Mouse (Mus musculus) CH12.LX (cell line): ENCODE measurements around the gene Gna15. TPM values are rescaled to one million over a fixed set of nuclear protein-coding genes. Genes with fewer than 3 reads are reported as not detected.
A peak's percentile ranks its signal among the peaks of the same experiment; 100 is the strongest.

Experiments
- DNase-seq: peaks from one replicate; pipeline ENCODE4 v3.0.0-alpha.2; 2013; ENCODE audit errors: extremely low read depth
- H3K27ac ChIP-seq: 2 replicates; pipeline ENCODE4 v1.5.1; 2012; ENCODE audit warnings: low read depth, mild to moderate bottlenecking, control low read depth, moderate library complexity; ENCODE audit not compliant: insufficient read depth
- H3K27me3 ChIP-seq: replicated peaks from 2 replicates; pipeline ENCODE3; 2012; ENCODE audit warnings: inconsistent platforms
- H3K36me3 ChIP-seq, 2 experiments: replicated peaks in 1 of 2; 2 replicates each; pipeline versions ENCODE3 to v1.6.1; 2012; ENCODE audit warnings: inconsistent platforms in 1 of 2, low read length in 1 of 2, mild to moderate bottlenecking in 1 of 2, mixed read lengths in 1 of 2, moderate library complexity in 1 of 2; ENCODE audit not compliant: control insufficient read depth in 1 of 2, insufficient read depth in 1 of 2
- H3K4me1 ChIP-seq, 2 experiments: 2 replicates each; pipeline ENCODE4 v1.6.1; 2012; ENCODE audit warnings: inconsistent platforms in 1 of 2, moderate library complexity in 1 of 2; ENCODE audit not compliant: insufficient read depth in 2 of 2, control insufficient read depth in 1 of 2
- H3K4me2 ChIP-seq: 2 replicates; pipeline ENCODE4 v1.6.1; 2012; ENCODE audit warnings: low read depth, mild to moderate bottlenecking, control low read depth; ENCODE audit not compliant: poor library complexity, insufficient read depth, severe bottlenecking
- H3K4me3 ChIP-seq, 3 experiments: fragments of 150-350 bp in 1 of 3; sonication (generic) in 1 of 3; replicated peaks in 1 of 3; 2 replicates each; pipeline versions ENCODE3 to v1.5.1; 2011 to 2012; ENCODE audit warnings: low read depth in 2 of 3, low read length in 2 of 3, mild to moderate bottlenecking in 2 of 3, moderate library complexity in 2 of 3, control low read depth in 1 of 3, improper control_type of control experiment in 1 of 3, inconsistent platforms in 1 of 3, mixed read lengths in 1 of 3; ENCODE audit not compliant: poor library complexity in 1 of 3
- H3K79me2 ChIP-seq: replicated peaks from 2 replicates; pipeline ENCODE4 v1.6.1; 2012; ENCODE audit warnings: mild to moderate bottlenecking, moderate library complexity; ENCODE audit not compliant: control insufficient read depth, poor library complexity, insufficient read depth, severe bottlenecking; ENCODE audit errors: extremely low read depth
- H3K9ac ChIP-seq: 2 replicates; pipeline ENCODE4 v1.6.1; 2012; ENCODE audit warnings: low read depth, mild to moderate bottlenecking, control low read depth, moderate library complexity; ENCODE audit not compliant: insufficient read depth
- H3K9me3 ChIP-seq: replicated peaks from 2 replicates; pipeline ENCODE3; 2012; ENCODE audit warnings: low read length, inconsistent platforms, mixed read lengths
- CHD1 ChIP-seq: IDR thresholded peaks from 2 replicates; pipeline ENCODE4 v1.6.1; 2012; ENCODE audit warnings: low read depth, low read length, improper control_type of control experiment, inconsistent platforms
- EP300 ChIP-seq: IDR thresholded peaks from 2 replicates; pipeline ENCODE4 v1.6.1; 2011; ENCODE audit warnings: low read length, improper control_type of control experiment
- ETS1 ChIP-seq: conservative IDR thresholded peaks from 2 replicates; pipeline ENCODE4 v1.6.1; 2012; ENCODE audit warnings: low read depth, mild to moderate bottlenecking, inconsistent platforms, low read length, improper control_type of control experiment, moderate library complexity
- HCFC1 ChIP-seq: IDR thresholded peaks from 2 replicates; pipeline ENCODE4 v1.6.1; 2012; ENCODE audit warnings: low read depth, mild to moderate bottlenecking, inconsistent platforms, low read length, improper control_type of control experiment
- MAX ChIP-seq: IDR thresholded peaks from 2 replicates; pipeline ENCODE4 v1.6.1; 2011; ENCODE audit warnings: low read length, improper control_type of control experiment
- MXI1 ChIP-seq: IDR thresholded peaks from 2 replicates; pipeline ENCODE4 v1.6.1; 2011; ENCODE audit warnings: mild to moderate bottlenecking, low read depth, low read length, improper control_type of control experiment
- MYC ChIP-seq: IDR thresholded peaks from 2 replicates; pipeline ENCODE4 v1.6.1; 2011; ENCODE audit warnings: low read depth, mild to moderate bottlenecking, improper control_type of control experiment, low read length
- POLR2AphosphoS2 ChIP-seq: IDR thresholded peaks from 2 replicates; pipeline ENCODE4 v1.6.1; 2011; ENCODE audit warnings: low read depth, low read length, improper control_type of control experiment
- TCF12 ChIP-seq: IDR thresholded peaks from 2 replicates; pipeline ENCODE4 v1.6.1; 2014; ENCODE audit warnings: low read depth, mild to moderate bottlenecking, inconsistent platforms, low read length, improper control_type of control experiment
- ZC3H11A ChIP-seq: IDR thresholded peaks from 2 replicates; pipeline ENCODE4 v1.6.1; 2012; ENCODE audit warnings: low read depth, mild to moderate bottlenecking, inconsistent platforms, low read length, improper control_type of control experiment
- dilution Hi-C: fragments of 300-500 bp; cut with MboI; formaldehyde crosslinking; loops from 2 replicates; pipeline ENCODE4 v1.14.3; 2020; ENCODE audit warnings: low sequenced_read_pairs; ENCODE audit not compliant: extremely low pct_unique_long_range_greater_than_20kb, extremely low pct_ligation_motif_present
- in situ Hi-C: fragments of 300-500 bp; cut with MboI; formaldehyde crosslinking; loops from 3 replicates; pipeline ENCODE4 v1.14.3; 2019; ENCODE audit warnings: low sequenced_read_pairs, low pct_ligation_motif_present, low pct_unique_long_range_greater_than_20kb, mixed read lengths
- polyA plus RNA-seq: library from polyadenylated mRNA; unstranded; fragments of >175 nt; gene quantifications from 2 replicates; pipeline ENCODE4 v1.2.1, GENCODE M21; 2012; ENCODE audit warnings: low read depth; ENCODE audit not compliant: insufficient read length
- total RNA-seq, 2 experiments: library from RNA; depleted of rRNA; stranded (reverse); fragments of 300-350 nt in 1 of 2; fragments of >200 nt in 1 of 2; gene quantifications; 2 replicates each; pipeline ENCODE4 v1.2.3; 2012 to 2014

Gna15 gene
- total and polyA plus RNA-seq, 3 experiments, result 5.2 to 10.0 (median 5.2) TPM

- dilution Hi-C loops, result no loop called here
- in situ Hi-C loops, result loop anchor here (5.0 to 10.0 kb wide), 2 partner anchors 35 to 107 kb away; partner anchors contain the start of genes BC025920 and Tle6
- H3K27me3 ChIP-seq, result peaks cover 2% of the 10 kb centered on the region
- no peak overlapping the region for H3K27ac ChIP-seq
- H3K9ac ChIP-seq, result peak overlapping the region; percentile 57; the same call in 1 of the 2 replicates
- DNase-seq, result no peak
- H3K4me2 ChIP-seq, result peak overlapping the region; percentile 62
- peaks cover 25% of the 10 kb centered on the region for H3K79me2 ChIP-seq
- H3K9me3 ChIP-seq, result no peaks in the 10 kb centered on the region
- TF ChIP-seq MXI1 (0 out of 2 replicates have a peak, but pooled peaks have one; percentile 54), TCF12 (no peak), POLR2AphosphoS2 (no peak), HCFC1 (no peak), MYC (no peak)
- TF ChIP-seq, all 38 proteins: peak for 1
- H3K4me1 ChIP-seq, result peaks cover 23 to 44% of the 10 kb centered on the region in 2 experiments
- H3K36me3 ChIP-seq, result peaks cover 9 to 21% of the 10 kb centered on the region in 2 experiments
- peak overlapping the region in 2 of 3 experiments; percentile 33 to 89 for H3K4me3 ChIP-seq
Measured at GRCm38 (mm10) chr10:81497401-81498270, 26.4 kb downstream of the Gna15 start.

- in situ Hi-C loops (loop anchor here (5.0 to 10.0 kb wide), 2 partner anchors 35 to 108 kb away; partner anchors contain the start of genes BC025920 and Tle6), dilution Hi-C loops (no loop called here)
- DNase-seq, result no peak
- TF ChIP-seq EP300 (no peak), ETS1 (peak; percentile 32; the same call in 1 of the 2 replicates), MAX (no peak), CHD1 (0 out of 2 replicates have a peak, but pooled peaks have one; percentile 66), ZC3H11A (no peak)
- no peak overlapping the region for H3K27ac ChIP-seq
- H3K9ac ChIP-seq, result peak overlapping the region; percentile 57
- peaks cover 23 to 44% of the 10 kb centered on the region in 2 experiments for H3K4me1 ChIP-seq
- no peaks in the 10 kb centered on the region for H3K9me3 ChIP-seq
- peaks cover 2% of the 10 kb centered on the region for H3K27me3 ChIP-seq
- H3K4me3 ChIP-seq, result peak overlapping the region in 2 of 3 experiments; percentile 85 to 89
- peak overlapping the region; percentile 62 for H3K4me2 ChIP-seq
- peaks cover 14 to 27% of the 10 kb centered on the region in 2 experiments for H3K36me3 ChIP-seq
- peaks cover 25% of the 10 kb centered on the region for H3K79me2 ChIP-seq
Measured at GRCm38 (mm10) chr10:81496969-81497368, 27.1 kb downstream of the Gna15 start.
